Mouse (Mus musculus): Measurements from ENCODE around the gene Stt3b.

Stt3b gene

DNA sequence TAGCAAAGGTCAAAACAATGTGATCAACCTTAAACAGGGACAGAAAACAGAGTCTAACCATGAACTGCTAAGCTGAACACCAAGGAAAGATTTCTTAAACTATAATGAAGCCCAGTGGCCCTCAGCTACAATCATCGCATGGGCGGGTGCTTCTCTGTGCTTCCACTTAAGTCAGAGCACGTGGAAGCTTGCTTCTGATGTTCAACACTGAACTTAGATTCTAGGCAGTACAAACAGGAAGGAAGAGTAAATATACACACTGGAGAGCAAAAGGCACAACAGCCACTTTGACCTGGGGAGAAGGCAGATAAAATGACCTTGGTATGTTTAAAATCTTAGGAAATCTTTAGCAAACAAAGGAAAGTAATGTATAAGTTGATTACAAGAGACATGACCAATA lies 38.7 kb downstream of the Stt3b start:
- DNase-seq (ENCODE audit: low spot score): no peak

DNA sequence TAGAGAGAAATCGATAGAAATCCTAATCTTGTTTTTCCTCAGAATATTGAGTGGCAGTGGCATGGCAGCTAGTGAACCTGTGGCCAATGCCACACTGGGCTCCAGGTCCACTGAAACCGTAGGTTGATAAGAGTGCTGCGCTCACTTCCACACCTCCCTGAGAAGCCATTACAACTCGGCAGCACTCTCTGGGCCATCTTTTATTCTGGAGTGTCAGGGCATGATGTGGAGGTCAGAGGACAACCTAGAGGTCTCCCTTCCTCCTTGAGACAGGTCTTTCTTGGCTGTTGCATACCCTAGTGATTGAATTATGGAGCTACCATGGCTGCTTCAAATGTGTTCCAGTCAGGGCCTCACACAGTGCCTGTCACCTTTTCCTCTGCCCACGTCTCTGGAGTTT lies 48.3 kb downstream of the Stt3b start:
- DNase-seq (ENCODE audit: low spot score): no peak

DNA sequence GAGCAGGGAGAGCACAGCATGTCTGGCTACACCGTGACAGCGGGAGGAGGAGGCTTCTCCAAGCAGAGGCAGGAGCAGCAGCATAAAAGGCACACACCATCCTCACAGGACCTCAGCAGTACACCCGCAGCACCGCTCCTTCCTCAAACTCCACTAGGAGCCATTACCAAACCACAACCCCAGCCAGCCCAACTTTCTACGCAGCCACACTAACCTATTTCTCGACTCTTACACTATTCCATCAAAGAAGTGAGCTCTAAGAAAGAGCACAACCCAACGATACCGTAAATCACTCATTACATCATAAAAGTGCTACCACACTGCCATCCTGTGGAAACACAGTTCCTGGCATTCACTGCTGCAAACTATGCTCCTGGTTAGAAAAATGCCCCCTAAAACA lies 48.8 kb downstream of the Stt3b start:
- DNase-seq (ENCODE audit: low spot score): no peak

DNA sequence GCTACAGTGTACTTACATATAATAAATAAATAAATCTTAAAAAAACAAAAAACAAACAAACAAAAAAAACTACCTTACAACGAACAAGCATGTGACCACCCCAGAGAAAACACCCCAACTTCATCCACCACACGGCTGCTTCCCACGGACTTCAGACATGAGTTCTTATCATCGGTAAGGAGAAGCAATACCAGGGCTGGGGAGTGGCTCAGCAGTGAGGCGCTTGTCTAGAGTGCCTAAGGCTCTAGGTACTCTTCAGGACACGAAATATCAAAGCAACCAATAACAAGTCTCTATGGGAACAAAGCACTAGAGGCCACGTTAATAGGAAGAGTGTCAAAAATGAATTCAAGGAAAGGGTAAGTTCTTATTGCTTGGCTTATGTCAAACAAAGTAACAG lies 49.8 kb downstream of the Stt3b start:
- DNase-seq (ENCODE audit: low spot score): no peak

DNA sequence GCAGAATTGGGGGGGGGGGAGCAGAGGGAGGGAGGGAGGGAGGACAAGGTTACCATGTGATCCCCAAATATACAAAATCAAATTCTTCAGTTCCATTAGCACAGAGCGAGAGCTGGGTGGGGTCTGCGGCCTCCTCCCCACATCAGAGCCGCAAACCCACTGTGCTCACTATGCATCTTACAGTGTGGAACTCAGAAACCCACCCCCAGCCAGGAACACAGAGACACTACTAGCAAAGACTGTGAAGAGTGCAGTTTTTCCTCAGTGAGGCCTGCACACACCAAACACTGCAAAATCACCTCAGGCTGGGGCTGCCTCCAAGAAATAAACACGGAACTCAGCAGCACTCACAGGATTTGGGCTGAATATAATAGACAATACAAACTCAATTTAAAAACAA lies 50.4 kb downstream of the Stt3b start:
- no peak for DNase-seq (ENCODE audit: low spot score)

DNA sequence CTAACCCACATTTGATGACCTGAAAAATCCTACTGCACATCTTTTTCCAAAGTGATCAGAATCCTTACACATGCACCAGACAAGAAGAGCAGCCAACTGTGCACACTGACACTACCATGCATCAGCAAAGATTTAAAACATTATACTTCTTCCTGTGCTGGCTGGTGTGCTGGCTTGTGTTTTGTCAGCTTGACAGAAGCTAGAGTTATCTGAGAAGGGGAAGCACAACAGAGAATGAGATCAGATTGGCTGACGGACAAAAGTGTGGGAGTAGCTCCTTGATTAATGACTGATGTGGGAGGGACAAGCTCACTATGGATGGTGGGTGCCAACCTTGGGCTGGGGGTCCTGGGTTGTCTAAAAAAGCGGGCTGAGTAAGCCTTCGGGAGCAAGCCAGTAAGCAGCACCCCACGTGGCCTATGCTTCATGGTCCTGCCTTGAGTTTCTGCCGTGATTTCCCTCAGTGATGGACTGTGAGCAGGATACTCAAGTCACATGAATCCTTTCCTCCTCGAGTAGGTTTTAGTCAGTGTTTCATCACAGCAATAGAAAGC lies 52.4 kb downstream of the Stt3b start:
- no peak for DNase-seq (ENCODE audit: low spot score)

DNA sequence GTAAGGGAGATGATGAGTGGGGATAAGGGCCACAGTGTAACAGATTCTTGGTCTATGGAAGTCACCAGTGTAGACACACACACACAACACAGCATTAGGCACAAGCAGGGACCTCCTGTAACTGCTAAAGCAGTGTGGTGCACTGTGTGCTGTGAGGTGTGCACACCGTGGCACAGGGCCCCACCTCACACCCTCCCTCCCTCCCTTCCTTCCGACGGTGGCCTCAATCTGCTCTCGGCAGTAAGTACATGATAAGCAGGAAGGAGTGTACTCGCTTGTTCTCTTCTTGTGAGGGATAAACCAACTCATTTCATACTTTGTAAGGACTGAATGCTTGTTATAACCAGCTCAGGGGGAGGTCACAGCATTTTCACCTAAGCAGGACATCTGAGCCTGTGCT lies 61.1 kb downstream of the Stt3b start:
- DNase-seq (ENCODE audit: low spot score): no peak

DNA sequence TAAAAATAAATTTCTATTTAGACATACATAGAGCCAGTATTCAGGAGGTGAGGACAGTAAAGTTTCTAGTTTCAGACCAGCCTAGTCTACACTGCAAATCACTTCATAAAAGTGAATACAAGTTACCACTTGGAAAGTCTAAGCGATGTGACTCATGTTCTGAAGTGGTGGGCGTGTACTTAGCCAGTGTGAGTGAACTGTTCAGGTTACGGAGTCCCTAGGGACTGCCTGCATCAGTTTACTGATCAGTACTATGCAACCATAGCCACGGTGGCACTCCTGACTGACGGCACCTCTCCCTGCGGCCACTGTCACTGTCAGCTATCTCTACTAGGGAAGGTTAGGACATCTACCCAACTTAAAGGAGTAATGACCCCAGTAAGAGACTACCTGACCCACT lies 65.1 kb downstream of the Stt3b start:
- DNase-seq (ENCODE audit: low spot score): no peak

DNA sequence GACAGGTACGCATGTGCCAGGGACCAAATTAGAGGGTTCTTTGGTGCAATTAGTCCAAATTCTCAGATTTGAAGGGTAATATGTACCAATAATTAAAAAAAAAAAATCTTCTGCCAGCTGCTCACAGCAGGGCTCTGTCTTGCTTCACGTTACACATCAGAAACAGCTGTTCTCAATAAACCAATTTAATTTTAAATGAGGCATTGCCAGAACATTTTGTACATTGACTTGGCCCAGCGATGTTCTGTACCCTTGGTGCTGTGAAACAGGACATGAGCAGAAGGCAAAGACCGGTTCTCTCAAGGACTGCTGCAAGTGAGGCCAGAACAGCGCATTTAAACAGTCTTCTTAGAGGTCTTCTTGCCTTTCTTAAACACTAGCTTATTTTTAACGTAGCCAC lies 66.6 kb downstream of the Stt3b start:
- no peak for DNase-seq (ENCODE audit: low spot score)

DNA sequence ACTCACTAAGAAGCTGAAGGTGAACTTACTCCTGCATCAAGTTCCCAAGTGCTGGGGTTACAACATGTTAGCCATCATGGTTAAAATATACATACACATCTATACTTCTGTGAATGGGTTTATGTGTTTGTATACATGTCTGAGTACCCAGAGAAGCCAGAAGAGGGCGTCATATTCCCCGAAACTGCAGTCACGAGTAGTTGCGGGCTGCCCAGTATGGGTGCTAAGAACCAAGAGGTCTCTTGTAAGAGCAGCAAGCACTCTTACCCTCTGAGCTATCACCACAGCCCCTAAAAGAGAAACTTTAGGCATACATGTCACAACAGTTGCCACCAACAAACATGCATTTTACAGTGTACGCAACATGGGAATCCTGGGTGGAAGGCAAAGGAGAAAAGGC lies 70.4 kb downstream of the Stt3b start:
- DNase-seq (ENCODE audit: low spot score): no peak

DNA sequence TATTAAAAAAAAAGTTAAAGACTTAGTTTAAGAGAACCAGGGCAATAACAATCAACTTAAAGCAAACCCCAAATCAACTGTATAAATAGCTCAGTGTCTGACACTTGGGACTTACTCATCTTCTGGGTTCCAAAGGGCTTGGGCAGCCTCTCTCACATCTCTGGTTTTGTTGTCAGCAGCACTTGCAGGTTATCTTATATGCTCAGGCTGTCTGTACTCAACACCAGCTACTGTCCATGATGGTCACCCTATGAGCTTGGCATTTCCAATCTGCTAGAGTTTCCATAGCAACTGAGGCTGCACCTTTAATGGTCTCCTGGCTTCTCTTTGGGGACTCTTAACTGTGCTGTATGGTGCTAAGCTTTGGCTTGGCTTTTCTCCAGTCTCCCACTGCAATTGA lies 72.3 kb downstream of the Stt3b start:
- no peak for DNase-seq (ENCODE audit: low spot score)

DNA sequence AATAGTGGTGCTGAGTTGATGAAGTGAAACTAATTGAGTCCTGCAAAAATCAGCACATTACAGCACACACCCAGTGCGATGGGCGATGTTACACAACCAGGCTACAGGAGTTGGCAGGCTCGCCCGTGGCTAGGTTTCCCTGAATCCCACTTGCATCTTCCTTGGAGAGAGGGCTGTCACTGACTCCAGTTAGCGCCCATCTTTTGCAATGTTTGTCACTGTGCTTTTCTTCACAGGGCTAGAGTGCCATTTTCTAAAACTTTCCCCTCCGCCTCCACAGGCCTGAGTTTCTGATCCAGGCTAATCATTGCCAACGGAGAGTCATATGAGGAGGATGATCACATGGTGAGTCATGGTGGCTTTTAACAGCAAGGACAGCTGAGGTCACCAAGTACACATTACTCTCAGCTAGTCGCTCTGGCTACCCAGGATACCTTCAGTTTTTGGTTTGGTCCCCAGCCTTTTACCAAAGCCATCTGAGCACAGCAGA lies 73.8 kb downstream of the Stt3b start:
- DNase-seq (ENCODE audit: low spot score): peak; percentile 26

DNA sequence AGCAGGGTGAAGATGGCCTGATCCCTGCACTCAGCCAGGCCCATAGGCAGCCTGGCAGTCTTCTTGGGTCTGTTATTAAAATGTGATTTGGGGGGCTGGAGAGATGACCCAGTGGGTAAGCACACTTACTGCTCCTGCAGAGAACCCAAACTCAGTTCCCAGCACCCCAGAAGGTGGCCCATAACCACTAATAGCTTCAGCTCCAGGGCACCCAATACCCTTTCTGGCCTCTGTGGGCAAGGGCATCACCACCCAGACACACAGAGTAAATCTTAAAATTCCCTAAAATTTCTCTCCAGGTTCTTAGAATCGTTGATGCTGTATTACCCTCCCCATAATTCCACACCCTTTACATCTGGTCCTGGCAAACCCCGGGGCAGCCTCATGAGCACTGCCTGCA lies 75.7 kb downstream of the Stt3b start:
- no peak for DNase-seq (ENCODE audit: low spot score)

DNA sequence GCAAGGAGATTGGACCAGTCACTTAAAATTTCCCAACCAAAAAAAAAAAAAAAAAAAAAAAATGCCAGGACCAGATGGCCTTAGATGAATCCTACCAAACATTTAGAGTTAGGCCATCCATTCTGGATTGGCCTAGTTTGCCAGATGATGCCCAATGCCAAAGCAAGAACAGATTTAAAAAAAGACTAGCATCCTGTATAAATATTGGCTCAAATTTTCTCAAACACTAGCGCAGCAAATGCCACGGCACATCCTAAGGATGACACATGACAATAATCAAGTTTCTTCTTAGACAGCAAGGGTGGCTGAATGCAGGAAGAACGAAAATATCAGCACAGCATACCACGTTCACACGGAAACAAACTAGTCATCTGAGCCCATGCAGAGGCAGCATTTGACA lies 76.5 kb downstream of the Stt3b start:
- DNase-seq (ENCODE audit: low spot score): no peak

DNA sequence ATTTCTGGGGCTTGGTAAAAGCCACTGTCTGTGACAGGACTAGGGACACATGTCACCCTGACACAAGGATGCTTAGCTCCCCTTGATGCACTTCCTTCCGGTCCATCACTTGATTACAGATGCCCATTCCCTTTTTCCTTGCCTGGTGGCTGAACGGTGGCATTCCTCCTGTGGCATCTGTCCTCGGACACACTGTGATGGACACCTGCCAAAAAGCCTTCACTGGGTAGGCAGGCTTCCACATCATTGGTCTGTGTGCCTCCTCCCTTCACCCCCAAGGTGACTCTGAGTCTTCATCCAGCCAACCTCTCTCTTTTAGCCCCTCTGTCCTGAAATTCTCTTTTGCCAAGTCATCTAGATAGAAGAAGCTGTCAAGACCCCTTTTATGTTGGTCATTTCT lies 78.7 kb downstream of the Stt3b start:
- no peak for DNase-seq (ENCODE audit: low spot score)

DNA sequence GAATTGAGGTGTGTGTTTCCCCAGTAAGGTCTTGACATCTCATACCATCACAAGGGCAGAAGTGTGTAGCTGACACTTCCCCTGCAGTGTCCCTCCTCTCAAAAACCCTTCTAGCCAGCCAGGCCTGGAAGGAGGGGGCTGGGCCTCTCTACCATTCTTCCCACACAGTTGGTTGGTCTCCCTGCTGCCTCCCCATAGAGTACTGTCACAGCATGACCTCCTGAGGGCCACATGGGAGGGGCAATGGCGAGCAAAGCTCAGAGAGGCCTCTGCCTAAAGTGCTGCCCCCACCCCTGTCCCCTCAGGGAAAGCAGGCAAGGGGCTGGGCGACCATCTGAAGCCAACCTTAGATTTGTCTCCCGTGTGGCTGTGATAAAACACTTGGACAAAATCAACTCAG lies 80.1 kb downstream of the Stt3b start:
- no peak for DNase-seq (ENCODE audit: low spot score)

DNA sequence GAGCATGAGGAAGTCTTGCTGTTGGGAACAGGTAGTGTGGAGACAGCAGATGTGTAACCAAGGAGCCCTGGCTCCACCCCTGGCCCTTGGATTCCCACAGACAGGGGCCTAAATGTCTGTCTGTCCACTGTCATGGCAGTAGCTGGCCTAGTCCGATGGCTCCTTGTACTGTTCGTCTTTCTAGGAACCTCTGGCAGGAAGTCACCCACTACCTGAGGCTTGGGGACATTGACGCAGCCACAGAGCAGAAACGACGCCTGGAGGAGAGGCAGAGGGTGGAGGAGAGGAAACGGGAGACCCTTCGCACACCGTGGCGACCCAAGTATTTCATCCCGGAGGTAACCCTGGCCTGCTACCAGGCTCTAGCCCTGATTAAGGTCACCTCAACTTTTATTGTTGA lies 80.5 kb downstream of the Stt3b start:
- no peak for DNase-seq (ENCODE audit: low spot score)

DNA sequence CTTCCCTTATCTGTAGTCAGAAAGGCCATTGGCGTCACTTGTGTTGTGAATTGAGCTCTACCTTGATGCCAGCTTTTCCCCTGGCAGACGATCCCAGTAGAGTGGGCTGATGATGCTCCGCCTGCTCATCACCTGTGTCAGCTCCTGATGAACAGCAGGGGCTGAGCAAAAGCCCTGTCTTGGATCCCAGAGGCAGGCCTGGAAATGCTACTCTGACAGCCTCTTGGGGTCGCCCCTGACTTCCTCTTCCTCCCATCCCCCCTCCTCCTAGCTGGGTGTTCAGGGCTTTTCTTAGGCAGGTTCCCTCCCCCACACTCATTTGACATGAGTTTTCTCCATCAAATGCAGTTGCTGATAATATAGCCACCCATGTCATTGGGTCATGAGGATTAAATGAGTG lies 81.1 kb downstream of the Stt3b start:
- DNase-seq (ENCODE audit: low spot score): no peak

DNA sequence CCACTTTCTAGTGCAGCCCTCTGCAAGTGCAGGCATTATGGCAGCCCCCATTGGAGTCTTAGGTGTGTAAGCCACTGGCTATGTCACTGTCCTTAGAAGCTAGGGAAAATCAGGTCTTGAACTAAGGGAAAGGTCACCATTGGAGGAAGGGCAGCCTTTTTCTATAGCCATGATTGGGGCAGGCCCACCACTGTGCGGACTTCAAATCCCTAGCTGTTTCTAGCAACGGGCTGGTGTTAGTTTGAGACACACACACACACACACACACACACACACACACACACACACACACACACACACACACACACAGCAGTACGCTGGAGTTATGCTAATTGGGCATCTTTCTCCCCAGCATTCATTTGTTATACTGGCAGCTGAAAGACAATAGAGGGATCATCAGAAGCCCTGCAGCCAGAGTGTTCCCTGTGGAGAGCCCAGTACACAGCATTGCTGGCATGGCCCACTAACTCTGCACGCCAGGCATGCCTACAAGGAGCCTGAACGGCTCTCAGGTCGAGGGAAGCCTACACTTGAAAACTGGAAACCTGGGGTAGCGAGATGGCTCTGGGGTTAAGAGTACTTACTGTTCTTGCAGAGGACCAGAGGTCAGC lies 85.4 kb downstream of the Stt3b start:
- DNase-seq (ENCODE audit: low spot score): no peak

DNA sequence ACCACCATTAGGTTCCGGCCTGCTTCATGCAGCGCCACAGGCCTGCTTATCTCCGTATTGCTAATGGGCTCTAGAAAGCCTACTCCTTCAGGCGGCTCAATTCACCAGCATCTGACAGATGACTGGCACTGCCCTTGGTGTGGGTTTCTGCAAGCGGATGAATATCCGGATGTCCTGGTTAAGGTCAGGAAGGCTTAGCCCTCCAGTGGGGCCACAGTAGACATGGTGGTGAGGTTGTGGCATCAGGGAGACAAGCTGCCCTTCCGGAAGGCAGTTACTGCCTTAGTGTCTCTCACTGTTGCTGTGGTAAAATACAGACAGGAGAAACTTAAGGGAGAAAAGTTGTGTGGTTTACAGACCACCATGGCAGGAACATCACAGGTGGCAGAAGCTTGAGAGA lies 89.0 kb downstream of the Stt3b start:
- DNase-seq (ENCODE audit: low spot score): no peak

DNA sequence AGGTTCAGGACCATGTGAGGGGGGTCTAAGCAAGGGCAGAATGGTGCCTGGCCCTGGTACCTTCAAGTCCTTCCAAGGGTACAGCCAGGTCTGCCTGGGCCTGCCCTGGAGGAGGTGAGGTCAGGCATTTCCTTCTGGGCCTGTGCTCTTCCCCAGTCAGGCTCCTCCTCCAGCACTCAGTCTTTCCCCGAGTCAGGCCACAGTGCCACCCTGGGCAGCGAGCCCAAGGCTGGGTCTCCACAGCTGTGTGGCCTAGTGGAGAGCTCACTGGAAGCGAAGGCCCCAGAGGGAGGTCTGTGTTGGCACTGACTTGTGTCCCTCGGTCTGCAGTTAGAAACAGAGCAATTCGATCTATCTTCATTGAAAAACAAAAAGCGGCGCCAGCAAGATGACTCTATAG lies 89.8 kb downstream of the Stt3b start:
- no peak for DNase-seq (ENCODE audit: low spot score)

DNA sequence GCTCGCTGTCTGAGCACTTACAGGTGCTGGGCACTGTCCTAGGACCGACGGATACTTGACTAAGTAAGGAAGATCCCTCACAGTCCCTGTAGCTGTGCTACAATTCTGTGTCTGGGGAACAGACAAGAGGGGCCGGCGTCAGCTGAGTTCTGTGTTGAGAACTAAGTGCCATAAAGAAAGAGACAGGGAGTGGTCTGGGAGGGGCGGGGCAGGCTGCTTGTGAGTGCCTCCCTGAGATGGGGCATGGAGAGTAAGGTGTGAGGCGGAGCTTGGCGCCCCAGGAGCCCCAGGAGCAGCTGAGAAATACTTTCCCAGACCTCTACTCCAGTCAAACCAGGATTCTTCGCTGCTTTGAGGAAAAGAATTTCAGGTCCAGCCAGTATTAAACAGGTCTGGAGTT lies 92.2 kb downstream of the Stt3b start:
- DNase-seq (ENCODE audit: low spot score): no peak

DNA sequence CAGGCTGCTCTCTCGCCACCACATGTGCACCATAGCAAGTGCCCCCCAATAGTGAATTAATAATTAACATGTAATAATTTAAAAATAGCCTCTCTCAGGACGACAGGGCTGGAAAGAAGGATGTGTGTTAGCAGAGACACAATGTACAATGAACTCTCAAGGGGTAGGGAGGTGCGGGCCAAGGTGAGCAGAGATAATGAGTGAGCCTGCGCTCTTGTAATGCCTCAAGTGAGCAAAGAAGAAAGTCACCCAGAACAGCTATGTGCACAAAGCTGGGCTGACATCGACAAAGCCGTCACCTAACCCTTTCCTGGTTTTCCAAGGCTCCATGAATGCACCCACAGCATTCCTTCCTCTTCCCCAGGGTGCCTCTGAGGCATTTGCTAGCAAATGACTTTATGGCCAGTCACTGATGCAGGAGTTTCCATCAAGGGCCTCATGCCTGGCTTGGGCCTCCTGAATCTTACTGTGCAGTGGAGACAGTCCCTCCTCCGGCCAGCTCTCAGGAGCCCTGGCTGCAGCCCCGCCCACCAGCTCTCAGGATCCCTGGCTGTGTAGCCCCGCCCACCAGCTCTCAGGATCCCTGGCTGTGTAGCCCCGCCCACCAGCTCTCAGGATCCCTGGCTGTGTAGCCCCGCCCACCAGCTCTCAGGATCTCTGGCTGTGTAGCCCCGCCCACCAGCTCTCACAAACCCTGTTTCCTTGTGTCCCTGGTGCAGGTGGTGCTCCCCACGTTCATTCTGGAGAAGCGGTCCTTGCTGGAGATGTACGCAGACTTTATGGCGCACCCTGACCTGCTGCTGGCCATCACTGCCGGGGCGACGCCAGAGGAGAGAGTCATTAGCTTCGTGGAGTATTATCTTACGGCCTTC lies 94.2 kb downstream of the Stt3b start:
- peak; percentile 30 for DNase-seq (ENCODE audit: low spot score)
